In genomic region chr5:143423899-143424519, GRCm38 (mm10) we compare ENCODE assay signal across 8 mouse cellular contexts. TPM values are rescaled to one million over a fixed set of nuclear protein-coding genes. Genes with fewer than 3 reads are reported as not detected.
DNase-seq lines count a peak whose midpoint lies in the region; ATAC-seq lines count a peak whose summit lies in the region.

No protein-coding gene starts in this region.

- ATAC-seq in midbrain, embryonic 11.5 days (ENCODE audit: low FRiP score), result 0 out of 2 replicates have a peak, but pooled peaks have one; percentile 50
- ATAC-seq in midbrain, embryonic 16.5 days, result no peak
- ATAC-seq in activated CD4-positive, CD25-positive, alpha-beta regulatory T cell, adult 4 months, result peak; percentile 72

- no peaks in the 10 kb centered on the region for H3K27me3 ChIP-seq in midbrain, embryonic 11.5 days (ENCODE audit: control insufficient read depth, insufficient read depth, low read length)
- H3K27me3 ChIP-seq in midbrain, embryonic 16.5 days (ENCODE audit: control insufficient read depth, insufficient read depth, low read depth, low read length), result no peaks in the 10 kb centered on the region

- H3K4me2 ChIP-seq in midbrain, embryonic 11.5 days, result no peak overlapping the region
- H3K4me2 ChIP-seq in midbrain, embryonic 16.5 days (ENCODE audit: low read length), result no peak overlapping the region

- no peak overlapping the region for H3K27ac ChIP-seq in midbrain, embryonic 11.5 days (ENCODE audit: low read depth, low read length)
- no peak overlapping the region for H3K27ac ChIP-seq in midbrain, embryonic 16.5 days (ENCODE audit: low read length)

- no peaks in the 10 kb centered on the region for H3K4me1 ChIP-seq in midbrain, embryonic 11.5 days (ENCODE audit: control insufficient read depth, insufficient read depth, low read length)
- no peaks in the 10 kb centered on the region for H3K4me1 ChIP-seq in midbrain, embryonic 16.5 days (ENCODE audit: control insufficient read depth, insufficient read depth, low read length)

- H3K4me3 ChIP-seq in midbrain, embryonic 11.5 days (ENCODE audit: low read depth, low read length), result no peak overlapping the region
- no peak overlapping the region for H3K4me3 ChIP-seq in midbrain, embryonic 16.5 days (ENCODE audit: low read depth, low read length)

- H3K36me3 ChIP-seq in midbrain, embryonic 11.5 days (ENCODE audit: control insufficient read depth, insufficient read depth, low read length), result peaks cover 7% of the 10 kb centered on the region
- peaks cover 11% of the 10 kb centered on the region for H3K36me3 ChIP-seq in midbrain, embryonic 16.5 days (ENCODE audit: control insufficient read depth, insufficient read depth, low read length)

- no peaks in the 10 kb centered on the region for H3K9me3 ChIP-seq in midbrain, embryonic 11.5 days (ENCODE audit: control insufficient read depth, low read length)
- no peaks in the 10 kb centered on the region for H3K9me3 ChIP-seq in midbrain, embryonic 16.5 days (replicated peaks; ENCODE audit: control insufficient read depth, low read length, poor library complexity, severe bottlenecking)

- intact Hi-C loops in left cerebral cortex, postnatal 14 days (cut with DNase I), result loop anchor here (5.0 kb wide), 1 partner anchor 92 kb away; no protein-coding TSS in a partner anchor

- 35% methylated on average over 6 of the region's 6 CpGs for WGBS in midbrain, embryonic 11.5 days
- 23% methylated on average over 6 of the region's 6 CpGs for WGBS in midbrain, embryonic 16.5 days

- DNase-seq in midbrain, embryonic 11.5 days (ENCODE audit: low spot score, missing footprints), result peak; percentile 94
- peak; percentile 64 for DNase-seq in embryo, embryonic 10 days (ENCODE audit: low spot score)
- peak; percentile 77 for DNase-seq in heart, postnatal 4 days
- peak; percentile 34 to 53 for DNase-seq in left cerebral cortex, postnatal 14 days (ENCODE audit: low spot score in 2 of 2)
- DNase-seq in monocyte, adult 2 months (ENCODE audit: low read depth in 1 of 2, low spot score in 2 of 2), result peak; percentile 19 to 64
- DNase-seq in thymus, postnatal 14 days, result peak; percentile 63

- no peak overlapping the region for H3K9ac ChIP-seq in midbrain, embryonic 11.5 days (ENCODE audit: low read length)
- H3K9ac ChIP-seq in midbrain, embryonic 16.5 days (ENCODE audit: low read depth, low read length), result no peak overlapping the region

RNA-seq across cellular contexts. Expression of gene Kdelr2, which starts 20.4 kb away (rescaled TPM):
- 187 and 190 TPM in 2 replicates for polyA plus RNA-seq in midbrain, embryonic 11.5 days (2014; fragmentation: Nextera tagmentation; extraction: Ambion mirVana)
- polyA plus RNA-seq in midbrain, embryonic 16.5 days (2015; fragmentation: Nextera tagmentation; extraction: Ambion mirVana), result 123 and 133 TPM in 2 replicates
- polyA plus RNA-seq in activated CD4-positive, CD25-positive, alpha-beta regulatory T cell, adult 4 months (2017; shearing (Covaris generic)), result 10 to 100 TPM; 71.0 to 76.8 TPM
- total RNA-seq in heart, postnatal 4 days (2021), result 100 to 1,000 TPM; 118 to 122 TPM
- 10 to 100 TPM; 41.3 to 43.4 TPM for total RNA-seq in left cerebral cortex, postnatal 14 days (2021)

RNA-seq across cellular contexts. Expression of gene Daglb, which starts 40.4 kb away (rescaled TPM):
- polyA plus RNA-seq in midbrain, embryonic 11.5 days (2014; fragmentation: Nextera tagmentation; extraction: Ambion mirVana), result 9.5 and 10.1 TPM in 2 replicates
- 21.5 and 22.8 TPM in 2 replicates for polyA plus RNA-seq in midbrain, embryonic 16.5 days (2015; fragmentation: Nextera tagmentation; extraction: Ambion mirVana)
- polyA plus RNA-seq in activated CD4-positive, CD25-positive, alpha-beta regulatory T cell, adult 4 months (2017; shearing (Covaris generic)), result 10 to 100 TPM in 1 of 2 experiments, 1 to 10 TPM in 1; 8.5 to 10.6 TPM
- total RNA-seq in heart, postnatal 4 days (2021), result 1 to 10 TPM; 8.0 to 8.7 TPM
- 10 to 100 TPM; 24.8 to 25.7 TPM for total RNA-seq in left cerebral cortex, postnatal 14 days (2021)

Comparison
In these comparisons a context has a peak if more than half of its experiments do, and no peak if none do; other contexts are left out.
1. DNase-seq: peak in every context shown above with its lines; median percentile 94 in midbrain, embryonic 11.5 days; 77 in heart, postnatal 4 days; 64 in embryo, embryonic 10 days; 63 in thymus, postnatal 14 days; 44 in left cerebral cortex, postnatal 14 days; 42 in monocyte, adult 2 months.